Mouse (Mus musculus): Measurements from ENCODE around the gene Ccdc141. TPM values are rescaled to one million over a fixed set of nuclear protein-coding genes. Genes with fewer than 3 reads are reported as not detected.

Ccdc141 gene
- total RNA-seq, 2 experiments from 2014 or later = 213 to 231 TPM

DNA sequence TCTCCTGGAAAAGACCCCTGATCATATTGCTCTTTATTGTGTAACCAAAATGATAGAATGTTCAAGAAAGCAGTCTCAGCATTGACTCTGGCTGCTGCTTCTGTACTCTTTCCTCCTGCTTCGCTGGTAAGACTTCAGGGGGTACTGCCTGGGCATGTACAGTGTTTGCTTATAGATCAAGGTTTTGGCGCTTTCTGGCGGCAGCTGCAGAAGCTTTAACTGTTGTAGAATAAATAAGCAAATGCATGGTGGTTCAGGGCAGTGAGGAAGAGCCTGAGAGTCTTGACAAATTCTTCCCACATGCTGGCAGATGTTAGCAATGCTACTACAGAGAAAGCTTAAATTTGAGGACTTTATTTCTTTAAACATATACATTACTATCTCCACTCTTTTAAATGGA is 24.1 kb downstream of the Ccdc141 start:
- intact Hi-C loops (cut with DNase I) = no loop called here
- DNase-seq = no peak

DNA sequence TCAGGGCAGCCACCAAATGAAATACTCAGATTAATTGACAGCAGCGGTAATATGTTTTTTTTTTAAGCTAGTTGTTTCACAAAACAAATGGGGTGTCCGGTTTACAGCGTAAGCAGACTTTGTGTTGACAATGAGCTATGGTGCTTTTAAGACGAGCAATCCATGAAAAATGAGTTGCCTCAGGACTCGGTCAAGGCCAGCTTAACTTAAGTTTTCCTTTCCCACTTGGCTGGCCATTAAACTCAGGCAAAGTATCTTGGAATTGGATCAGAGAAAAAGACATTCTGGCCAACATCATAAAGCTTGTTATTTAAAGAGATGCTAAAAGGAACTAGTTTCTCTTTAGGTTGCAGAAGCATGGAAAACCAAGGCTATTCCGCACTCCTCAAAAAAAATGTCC is 26.9 kb downstream of the Ccdc141 start:
- intact Hi-C loops (cut with DNase I) = no loop called here
- DNase-seq = no peak

DNA sequence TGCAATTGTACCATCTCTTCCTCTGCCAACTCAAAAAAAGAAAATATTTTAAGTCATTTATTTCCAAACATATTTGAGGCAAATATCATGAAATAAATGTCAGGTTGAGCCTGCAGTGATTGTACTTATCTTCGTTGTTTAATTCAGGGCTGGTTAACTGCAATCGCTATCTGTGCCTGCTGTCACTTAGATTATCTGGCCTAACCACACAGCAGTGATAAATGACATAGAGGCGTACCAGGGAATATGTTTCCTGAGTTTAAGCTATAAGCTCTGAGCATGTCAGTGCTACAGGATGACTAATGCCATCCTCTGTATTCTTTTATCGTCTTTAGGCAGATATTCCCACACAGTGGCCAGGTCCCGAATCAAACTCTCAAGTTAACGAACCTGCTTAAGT is 31.6 kb downstream of the Ccdc141 start:
- no peak for DNase-seq
- intact Hi-C loops (cut with DNase I) = no loop called here

DNA sequence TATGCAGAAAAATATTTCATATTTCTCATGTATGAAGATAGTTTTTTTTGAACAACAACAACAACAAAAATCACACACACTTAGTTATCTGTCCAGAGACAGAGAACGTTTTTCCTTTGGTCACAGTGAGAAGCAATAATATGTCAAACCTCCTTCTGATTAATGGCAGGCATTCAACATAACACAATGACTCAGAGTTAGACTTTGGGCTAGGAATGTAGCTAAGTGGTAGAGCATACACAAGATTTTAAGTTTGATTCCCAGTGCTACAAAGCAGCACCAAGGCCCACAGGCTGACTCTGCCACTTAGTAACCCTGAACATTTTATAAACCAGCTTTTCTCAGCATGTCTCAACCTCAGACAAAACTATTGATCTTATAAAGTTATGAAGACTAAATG is 35.5 kb downstream of the Ccdc141 start:
- no peak for DNase-seq
- intact Hi-C loops (cut with DNase I) = no loop called here

DNA sequence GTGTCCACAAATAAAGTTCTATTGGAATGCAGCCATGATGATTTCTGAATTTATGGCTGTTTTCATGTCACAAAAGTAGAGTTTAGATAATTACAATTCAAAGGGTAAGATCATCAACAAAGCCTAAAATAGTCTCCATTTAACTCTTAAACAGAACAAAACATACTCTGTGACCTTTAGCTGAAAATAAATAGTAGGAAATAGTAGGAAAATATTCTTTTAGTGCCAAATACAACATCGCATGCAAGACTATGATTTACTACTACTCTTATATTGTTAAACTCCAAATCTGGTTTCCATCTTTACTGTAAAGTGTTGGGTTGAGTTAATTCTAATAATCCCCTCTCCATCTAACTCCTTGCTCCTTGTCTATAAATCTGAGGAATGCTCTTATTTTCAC is 37.0 kb downstream of the Ccdc141 start:
- intact Hi-C loops (cut with DNase I) = no loop called here

DNA sequence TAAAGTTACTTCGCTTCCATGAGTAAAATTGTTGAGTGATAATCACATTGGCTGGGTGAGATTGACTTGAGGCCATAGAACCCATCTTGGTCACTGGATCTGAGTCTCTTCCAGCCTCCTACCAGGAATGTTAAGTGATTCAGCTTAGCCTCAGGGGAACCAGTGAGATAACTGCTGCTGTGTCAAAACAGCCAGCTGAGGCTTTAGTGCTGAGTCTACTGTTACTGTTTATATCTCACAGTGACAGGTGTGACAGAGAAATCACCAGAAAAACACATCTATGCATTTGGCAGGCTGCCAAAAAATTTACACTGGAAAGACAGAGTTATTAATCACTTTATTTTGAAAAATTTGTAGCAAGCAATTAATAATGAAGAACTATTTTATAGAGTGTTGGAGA is 43.5 kb downstream of the Ccdc141 start:
- peak in 1 of 2 experiments; percentile 18 for DNase-seq
- intact Hi-C loops (cut with DNase I) = loop anchor here (5.0 kb wide), 1 partner anchor 45 kb away; the partner anchor contains the start of gene Ccdc141

More for the DNA sequence above, 37.0 kb downstream of the Ccdc141 start:
- DNase-seq = no peak

DNA sequence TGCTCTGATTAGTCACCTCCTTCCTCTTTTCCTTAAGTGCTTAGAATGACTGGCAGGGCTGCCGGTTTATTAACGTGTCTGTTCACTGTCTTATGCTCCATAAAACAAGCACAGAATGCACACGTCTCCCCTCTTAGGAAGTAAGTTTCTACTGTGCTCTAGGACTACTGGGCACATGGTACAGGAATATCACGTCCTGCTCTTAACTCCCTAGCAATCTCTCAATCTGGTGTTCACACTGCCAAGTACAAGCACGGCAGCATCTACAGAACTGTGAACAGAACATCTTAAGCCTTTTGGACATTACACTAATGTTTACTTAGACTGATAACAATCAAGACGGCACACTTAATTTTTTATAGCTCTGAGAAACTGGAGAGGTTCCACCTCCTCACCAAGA is 52.3 kb downstream of the Ccdc141 start:
- intact Hi-C loops (cut with DNase I) = loop anchor here (10.0 kb wide), 1 partner anchor 87 kb away; no protein-coding TSS in a partner anchor

DNA sequence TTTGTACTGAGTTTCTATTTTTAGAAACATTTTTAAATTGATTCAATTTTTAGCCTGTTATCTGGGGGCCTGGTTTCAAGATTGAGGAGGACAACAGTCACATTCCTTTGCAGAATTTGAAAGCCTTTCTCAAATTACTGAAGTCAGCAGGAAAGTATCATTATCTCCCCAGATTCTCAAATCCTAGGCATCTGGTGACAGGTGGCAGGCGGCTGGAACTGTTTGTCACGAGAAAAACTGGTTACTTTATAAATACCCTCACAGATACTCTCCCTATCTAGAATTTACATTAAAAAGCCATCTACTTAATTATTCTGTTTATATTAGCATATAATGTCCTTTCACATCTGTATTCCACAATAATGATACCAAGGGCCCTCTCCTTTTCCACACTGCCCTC is 56.1 kb downstream of the Ccdc141 start:
- DNase-seq = no peak
- intact Hi-C loops (cut with DNase I) = loop anchor here (10.0 kb wide), 1 partner anchor 90 kb away; no protein-coding TSS in a partner anchor

More for the DNA sequence above, 52.3 kb downstream of the Ccdc141 start:
- no peak for DNase-seq

DNA sequence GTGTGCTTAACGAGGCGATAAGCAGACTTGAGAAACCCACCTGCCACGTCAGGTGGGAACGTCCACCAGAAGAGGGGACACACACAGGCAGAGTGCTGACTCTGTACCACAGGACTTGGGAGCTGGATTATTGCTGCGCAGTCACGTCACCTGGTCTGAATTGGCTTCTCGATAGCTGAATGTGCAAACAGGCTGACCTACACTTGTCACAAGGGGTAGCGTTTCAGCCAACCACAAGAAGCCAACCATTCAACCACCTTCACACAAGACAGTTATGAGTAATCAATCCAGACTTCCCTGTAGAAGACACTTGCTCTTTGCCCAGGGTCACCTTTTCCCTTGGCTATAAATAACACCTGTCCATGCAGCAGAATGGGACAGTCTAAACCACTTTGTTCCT is 56.6 kb downstream of the Ccdc141 start:
- peak; percentile 11 to 15 for DNase-seq
- intact Hi-C loops (cut with DNase I) = loop anchor here (10.0 kb wide), 1 partner anchor 91 kb away; no protein-coding TSS in a partner anchor

DNA sequence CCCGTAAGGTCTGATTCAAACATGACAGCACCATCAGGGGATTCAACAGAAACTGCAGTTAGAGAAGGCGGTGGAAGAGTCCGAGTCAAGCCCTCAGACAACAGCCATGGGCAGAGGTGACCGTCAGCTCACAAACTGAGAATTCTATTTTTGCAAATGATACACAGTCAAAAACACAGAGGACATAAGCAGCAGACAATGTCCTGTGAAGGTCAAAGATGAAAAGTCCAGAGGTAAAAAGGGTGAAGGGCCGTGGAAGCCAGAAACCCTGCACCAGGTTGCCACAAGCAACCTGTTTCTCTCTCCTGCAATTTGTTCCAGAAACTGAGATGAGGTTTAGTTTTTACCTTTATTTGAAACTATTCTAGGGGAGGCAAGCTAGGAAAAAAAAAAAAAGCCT is 57.4 kb downstream of the Ccdc141 start:
- intact Hi-C loops (cut with DNase I) = loop anchor here (10.0 kb wide), 1 partner anchor 92 kb away; no protein-coding TSS in a partner anchor
- DNase-seq = no peak

DNA sequence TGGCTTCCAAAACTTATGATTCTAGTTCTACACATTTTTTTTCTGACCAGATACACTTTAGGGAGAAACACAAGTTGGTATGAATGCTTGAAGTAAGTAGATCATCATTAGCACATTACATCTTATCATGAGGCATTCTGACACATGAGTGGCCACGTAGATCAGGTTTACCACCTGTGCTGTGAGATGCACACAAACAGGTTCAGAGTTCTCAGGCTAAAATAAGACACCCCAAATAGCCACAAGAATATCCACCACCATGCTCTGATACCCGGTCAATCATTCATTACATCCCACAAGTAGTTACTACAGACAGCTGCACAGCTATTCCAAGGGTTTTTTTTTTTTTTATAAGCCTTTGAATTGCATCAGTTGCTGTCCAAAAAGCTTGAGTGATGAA is 59.3 kb downstream of the Ccdc141 start:
- DNase-seq = no peak
- intact Hi-C loops (cut with DNase I) = loop anchor here (10.0 kb wide), 1 partner anchor 94 kb away; no protein-coding TSS in a partner anchor

DNA sequence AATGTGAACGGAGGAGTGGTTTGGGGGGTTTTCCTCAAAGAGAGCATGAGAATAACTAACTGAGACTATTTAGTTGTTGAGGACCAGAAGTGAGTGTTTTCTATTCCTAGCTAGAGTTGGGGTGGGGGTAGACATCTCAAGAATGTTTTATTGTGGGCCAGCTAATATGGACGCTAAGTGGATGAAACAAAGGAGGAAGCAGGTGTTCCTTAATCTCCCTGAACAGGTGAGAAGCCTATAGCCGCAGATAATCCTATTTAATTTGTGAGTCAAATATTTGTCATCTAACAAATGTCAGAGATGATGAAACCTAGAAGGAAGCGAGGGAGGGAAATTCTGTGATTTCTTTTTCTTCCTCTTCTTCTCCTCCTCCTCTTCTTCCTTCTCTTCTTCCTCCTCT is 60.1 kb downstream of the Ccdc141 start:
- intact Hi-C loops (cut with DNase I) = loop anchor here (10.0 kb wide), 1 partner anchor 94 kb away; no protein-coding TSS in a partner anchor
- DNase-seq = no peak

DNA sequence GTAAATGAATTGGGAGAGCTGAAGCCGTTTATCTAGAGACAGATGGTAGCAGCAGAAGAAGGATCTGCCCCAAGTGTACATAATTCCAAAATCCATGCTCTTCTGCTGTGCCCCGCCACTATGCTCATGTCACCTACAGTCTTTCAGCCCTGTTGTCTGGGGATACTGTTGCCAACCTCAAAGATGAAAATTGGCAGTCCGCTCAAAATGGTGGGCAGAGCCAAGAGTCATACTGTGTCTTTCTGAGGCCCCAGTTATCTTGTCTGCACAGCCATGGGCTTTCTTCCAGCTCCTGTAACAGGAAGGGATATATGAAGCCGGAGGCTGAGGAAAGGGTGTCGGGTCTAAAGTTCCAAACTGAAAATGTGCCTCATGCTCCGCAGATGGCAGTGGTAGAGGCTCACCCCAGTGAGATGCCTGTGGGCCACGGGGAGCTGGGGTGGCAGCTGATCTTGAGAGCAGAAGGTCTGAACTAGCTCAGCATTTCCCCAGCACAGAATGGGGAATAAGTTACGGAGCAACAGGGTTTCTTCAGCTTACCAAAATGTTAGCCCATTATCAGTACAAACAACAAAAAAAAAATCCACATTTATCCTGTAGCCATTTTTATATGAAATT is 60.8 kb downstream of the Ccdc141 start:
- intact Hi-C loops (cut with DNase I) = loop anchor here (10.0 kb wide), 1 partner anchor 95 kb away; no protein-coding TSS in a partner anchor
- DNase-seq = peak in 1 of 2 experiments; percentile 15

DNA sequence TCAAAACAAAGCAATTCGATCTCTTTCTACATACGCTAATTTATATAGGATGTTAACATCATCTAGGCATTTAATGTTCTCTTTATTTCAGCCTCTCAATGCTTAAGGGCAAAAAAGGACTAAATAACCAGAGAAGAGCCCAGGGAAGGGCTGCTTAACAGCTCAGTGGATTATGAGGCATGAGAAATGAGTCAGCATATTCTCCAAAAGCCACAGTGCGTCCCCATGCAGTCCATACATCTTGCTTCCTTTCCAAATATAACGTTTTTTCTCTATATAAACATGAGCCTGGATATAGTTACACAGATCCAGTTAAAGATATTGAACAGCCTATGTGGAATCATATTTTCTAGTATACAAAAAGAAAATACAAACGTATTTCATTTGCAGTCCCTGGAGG is 61.9 kb downstream of the Ccdc141 start:
- DNase-seq = no peak
- intact Hi-C loops (cut with DNase I) = no loop called here

DNA sequence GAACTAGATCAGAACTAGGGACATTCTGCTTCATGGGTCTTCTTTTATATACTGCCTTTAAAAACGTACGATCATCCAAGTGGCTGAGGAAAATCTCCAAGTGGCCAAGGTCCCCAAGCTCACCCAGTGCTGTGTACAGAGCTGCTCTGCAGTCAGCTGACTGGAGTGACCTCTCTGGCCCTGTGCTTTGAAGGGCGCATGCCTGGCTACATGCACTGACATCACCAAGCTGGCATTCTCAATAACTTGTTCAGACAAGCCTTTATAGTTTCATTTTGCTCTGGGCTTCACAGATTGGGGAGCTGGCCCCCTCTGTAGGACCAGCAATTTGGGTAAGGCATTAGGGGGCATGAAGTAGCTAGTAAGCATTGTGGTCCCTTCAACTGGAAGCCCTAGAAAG is 64.3 kb downstream of the Ccdc141 start:
- intact Hi-C loops (cut with DNase I) = no loop called here
- DNase-seq = no peak

DNA sequence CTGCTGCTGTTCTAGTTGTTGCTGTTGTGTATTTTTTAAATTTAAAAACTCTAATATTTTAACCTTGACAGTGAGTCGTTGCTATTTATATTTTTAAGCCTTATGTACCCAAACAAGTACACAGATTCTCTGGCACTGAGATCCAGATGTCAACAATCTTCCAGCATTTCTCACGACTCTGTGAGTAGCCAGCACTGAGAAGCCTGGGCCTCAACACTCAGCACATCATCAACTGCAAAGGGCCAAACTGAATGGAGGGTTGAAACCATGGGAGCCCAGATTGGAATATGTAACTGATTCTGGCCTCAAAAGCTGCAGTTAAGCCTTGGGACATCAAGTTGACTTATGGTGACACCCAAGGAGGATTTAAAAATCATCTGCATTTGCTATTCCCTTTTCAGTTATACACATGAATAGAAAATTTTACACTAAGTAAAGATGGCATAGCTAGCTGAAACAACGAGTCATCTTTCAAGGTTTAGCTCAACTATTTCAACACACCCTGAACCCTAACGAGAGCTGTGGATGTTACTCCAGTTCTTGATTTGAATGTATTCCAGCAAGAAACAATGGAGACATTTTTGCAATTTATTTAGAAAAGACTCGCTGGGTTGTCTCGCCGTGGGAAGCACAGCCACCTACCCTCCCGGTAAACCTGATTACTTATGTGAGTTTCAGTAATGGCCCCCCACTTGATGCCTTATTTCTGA is 65.3 kb downstream of the Ccdc141 start:
- intact Hi-C loops (cut with DNase I) = no loop called here

DNA sequence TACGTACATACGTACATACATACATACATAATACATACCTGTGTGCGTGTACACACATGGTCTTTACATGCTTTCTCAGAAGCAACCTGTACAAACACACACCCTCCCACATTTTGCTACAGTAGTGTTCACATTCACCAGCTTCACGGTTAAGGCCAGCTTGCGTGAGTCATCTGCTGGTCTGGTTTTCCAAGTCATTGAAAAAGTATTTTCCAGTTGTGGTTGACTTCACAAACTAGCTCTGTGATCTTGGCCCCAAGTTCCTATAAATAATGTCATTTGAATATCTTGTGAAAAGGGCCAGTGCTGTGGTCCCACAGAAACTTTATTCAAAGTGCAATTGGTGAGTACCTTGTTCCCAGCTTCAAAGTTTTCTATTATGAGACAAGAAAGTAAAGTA is 67.9 kb downstream of the Ccdc141 start:
- DNase-seq = no peak
- intact Hi-C loops (cut with DNase I) = no loop called here

More for the DNA sequence above, 65.3 kb downstream of the Ccdc141 start:
- DNase-seq = no peak

DNA sequence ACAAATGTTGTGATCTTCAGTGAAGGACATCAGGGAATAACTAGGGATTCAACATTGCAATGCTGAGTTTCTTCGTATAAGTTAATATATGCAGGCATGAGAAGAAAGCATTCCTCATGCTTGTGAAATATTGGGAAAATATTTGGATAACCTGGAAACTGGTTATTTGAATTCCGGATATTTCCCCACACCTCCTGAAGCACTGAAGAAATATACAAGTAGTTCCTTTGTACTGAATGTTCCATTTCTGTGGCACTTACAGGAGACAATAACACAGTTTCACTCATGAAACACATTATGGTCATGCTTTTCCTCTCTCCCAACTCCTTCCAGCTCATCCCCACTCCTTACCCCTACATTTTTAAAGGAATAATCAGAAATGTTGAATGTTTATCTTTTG is 70.6 kb downstream of the Ccdc141 start:
- intact Hi-C loops (cut with DNase I) = no loop called here
- DNase-seq = no peak

DNA sequence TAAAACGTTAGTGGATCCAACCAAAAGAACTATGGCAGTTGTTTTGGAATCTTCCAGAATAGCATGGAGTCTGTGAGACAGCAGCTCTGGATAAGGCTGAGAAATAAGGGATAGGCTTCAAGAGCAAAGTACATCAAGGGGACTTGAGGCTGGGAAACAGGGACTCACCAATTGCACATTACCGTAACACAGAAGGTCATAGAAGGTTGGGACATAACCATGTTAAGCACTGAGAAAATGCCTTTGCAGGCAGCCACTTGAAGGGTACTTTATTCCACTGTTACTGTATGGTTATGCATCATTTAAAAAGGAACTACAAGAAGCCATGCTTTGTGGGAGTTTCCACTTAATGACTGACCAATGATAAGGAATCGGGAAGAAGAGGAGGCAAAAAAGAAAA is 71.7 kb downstream of the Ccdc141 start:
- intact Hi-C loops (cut with DNase I) = no loop called here
- DNase-seq = no peak

DNA sequence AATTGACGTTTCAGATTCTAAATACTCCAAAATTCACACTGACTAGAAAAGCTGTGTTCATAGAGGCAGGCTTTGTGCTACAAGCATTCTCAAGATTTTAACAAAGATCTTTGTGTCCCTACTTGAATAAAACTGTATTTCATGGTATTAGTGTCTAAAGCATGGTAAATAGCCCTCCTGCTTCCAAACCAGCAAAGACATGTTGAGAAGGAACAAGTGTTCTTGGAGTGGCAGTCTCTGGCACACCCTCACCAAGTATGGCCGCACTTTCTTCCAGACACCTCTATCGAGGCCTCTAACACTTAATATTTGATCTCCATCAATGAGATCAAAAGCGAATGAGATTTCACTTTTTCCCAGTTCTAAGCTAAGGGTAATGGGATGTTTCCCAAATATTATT is 78.7 kb downstream of the Ccdc141 start:
- intact Hi-C loops (cut with DNase I) = no loop called here
- DNase-seq = no peak

DNA sequence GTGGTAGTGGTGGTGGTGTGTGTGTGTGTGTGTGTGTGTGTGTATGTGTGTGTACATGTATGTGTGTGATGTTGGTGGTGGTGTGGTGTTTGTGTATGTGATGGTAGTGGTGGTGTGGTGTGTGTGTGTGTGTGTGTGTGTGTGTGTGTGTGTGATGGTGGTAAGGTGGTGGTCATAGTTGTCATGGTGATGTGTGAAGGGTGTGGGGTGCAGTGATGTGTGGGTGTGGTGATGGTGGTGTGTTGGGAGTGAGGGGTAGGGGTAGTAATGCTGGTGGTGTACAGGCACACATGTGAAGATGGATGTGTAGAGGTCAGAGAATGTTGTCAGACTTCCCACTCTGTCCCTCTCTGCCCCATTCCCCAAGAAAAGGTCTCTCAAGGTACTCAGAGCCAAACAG is 85.1 kb downstream of the Ccdc141 start:
- no peak for DNase-seq
- intact Hi-C loops (cut with DNase I) = no loop called here

DNA sequence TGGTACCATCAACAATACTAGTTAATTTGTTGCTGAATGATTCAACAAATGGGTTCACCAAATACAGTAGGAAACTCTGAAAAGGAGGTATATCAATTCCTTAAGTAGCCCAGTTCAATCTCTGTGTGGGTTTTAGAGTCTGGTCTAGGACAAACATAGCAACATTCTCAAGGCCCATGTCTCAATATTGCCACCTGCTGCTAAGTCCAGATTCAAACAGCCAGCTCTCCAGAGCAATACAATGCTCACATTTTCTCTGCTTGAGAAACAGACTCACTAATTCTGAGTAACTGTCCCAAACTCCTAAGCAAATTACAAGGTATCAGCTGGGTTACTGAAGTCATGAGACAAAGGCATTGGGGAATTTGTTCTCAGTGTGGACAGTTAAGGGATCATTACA is 85.8 kb downstream of the Ccdc141 start:
- intact Hi-C loops (cut with DNase I) = no loop called here

More for the DNA sequence above, 85.8 kb downstream of the Ccdc141 start:
- no peak for DNase-seq
